Mouse (Mus musculus): ENCODE measurements around the gene Mad1l1.

GRCm38 (mm10) chr5:140178058-140178690 lies 143.2 kb downstream of the Mad1l1 start:
- TF ChIP-seq POLR2A (IDR thresholded peaks at IDR 0.05; ENCODE audit: borderline replicate concordance, control insufficient read depth, low read depth, low read length) (no peak), CTCF (IDR thresholded peaks at IDR 0.05; ENCODE audit: control insufficient read depth, insufficient read depth, low read length) (no peak)

All from bone marrow, adult 2 months (tissue).